Mouse (Mus musculus): ENCODE results near the gene 4930503B20Rik. TPM values are rescaled to one million over a fixed set of nuclear protein-coding genes. Genes with fewer than 3 reads are reported as not detected.

The 4930503B20Rik gene
- not detected for total RNA-seq (2021)
- long read RNA-seq, experiment 1, result 0 reads
- long read RNA-seq, experiment 2, result 0 reads

- intact Hi-C loops (cut with DNase I; ENCODE audit: low total_unique reads), result no loop called here
- no peak for DNase-seq
Observed at GRCm38 (mm10) chr3:146651217-146651616, at the start of gene 4930503B20Rik. Gene 4930503B20Rik, minus strand, starts transcription at chr3:146651317.

DNA sequence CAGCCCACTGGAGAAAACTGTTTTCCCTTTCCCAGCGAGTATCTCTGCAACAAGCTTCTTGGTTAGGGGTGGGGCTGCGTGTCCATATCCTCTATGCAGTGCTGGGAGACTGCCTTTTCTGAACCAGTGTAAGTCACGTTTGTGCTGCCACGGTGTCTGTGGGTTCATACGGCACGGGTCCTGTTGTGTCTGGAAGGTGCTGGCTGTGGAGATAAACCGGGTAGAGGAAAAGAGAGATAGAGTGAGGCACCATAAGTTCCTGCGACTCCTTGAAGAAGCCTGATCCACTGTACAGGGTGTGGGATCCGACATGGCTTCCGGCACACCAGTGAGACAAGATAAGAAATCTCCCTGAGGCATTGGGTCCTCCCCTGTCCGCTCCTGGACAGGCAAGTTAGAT lies 48.9 kb upstream of the 4930503B20Rik start:
- DNase-seq, result no peak
- intact Hi-C loops (cut with DNase I; ENCODE audit: low total_unique reads), result no loop called here

DNA sequence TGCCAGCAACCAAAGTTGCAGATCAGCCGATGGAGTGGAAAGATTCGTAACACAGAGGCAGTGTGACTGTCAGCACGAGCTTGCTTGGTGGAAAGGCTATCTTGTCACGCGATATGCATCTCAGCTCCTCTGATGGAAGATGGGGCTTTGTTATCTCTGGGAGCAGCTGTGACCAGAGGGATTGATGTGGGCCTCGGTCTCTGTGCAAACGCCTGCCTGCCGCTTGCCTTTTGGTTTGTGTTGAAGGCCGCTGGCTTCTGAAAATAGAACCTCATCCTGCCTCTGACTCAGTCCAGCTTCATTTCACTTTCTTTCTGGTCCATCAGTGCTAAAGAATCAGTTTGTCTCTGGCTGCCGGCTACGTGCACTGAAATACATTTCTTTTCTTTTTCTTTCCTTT lies 47.9 kb upstream of the 4930503B20Rik start:
- intact Hi-C loops (cut with DNase I; ENCODE audit: low total_unique reads), result no loop called here
- DNase-seq, result no peak

GRCm38 (mm10) chr3:146692547-146692946 lies 41.4 kb upstream of the 4930503B20Rik start:
- intact Hi-C loops (cut with DNase I; ENCODE audit: low total_unique reads), result no loop called here
- DNase-seq, result no peak

- no peak for DNase-seq
- intact Hi-C loops (cut with DNase I; ENCODE audit: low total_unique reads), result no loop called here
Observed at GRCm38 (mm10) chr3:146687121-146687725, 36.1 kb upstream of the 4930503B20Rik start.

- intact Hi-C loops (cut with DNase I; ENCODE audit: low total_unique reads), result no loop called here
Observed at GRCm38 (mm10) chr3:146686428-146686827, 35.3 kb upstream of the 4930503B20Rik start.

GRCm38 (mm10) chr3:146684811-146685675 lies 33.9 kb upstream of the 4930503B20Rik start, which contains the start of gene Samd13:
Gene Samd13, minus strand, starts transcription at chr3:146685592.
- intact Hi-C loops (cut with DNase I; ENCODE audit: low total_unique reads), result no loop called here
- DNase-seq, result peak; percentile 74

More at GRCm38 (mm10) chr3:146686428-146686827, 35.3 kb upstream of the 4930503B20Rik start:
- DNase-seq, result no peak

DNA sequence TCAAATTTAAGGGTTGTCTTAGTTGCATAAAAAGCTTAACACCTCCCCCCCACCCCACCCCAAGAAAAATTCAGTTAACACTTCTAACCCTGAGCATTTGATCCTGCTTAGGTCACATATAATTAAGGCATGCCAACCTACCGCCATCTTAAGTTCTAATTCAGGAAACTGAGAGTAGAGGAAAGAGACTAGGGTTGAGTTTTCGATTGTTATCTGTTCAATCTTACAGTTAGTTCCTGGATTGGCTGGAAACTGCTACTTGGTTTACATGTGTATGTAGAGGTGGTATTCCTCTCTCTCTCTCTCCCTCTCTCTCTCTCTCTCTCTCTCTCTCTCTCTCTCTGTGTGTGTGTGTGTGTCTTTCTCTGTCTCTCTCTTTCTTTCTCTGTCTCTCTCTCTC lies 32.0 kb upstream of the 4930503B20Rik start:
- DNase-seq, result no peak
- intact Hi-C loops (cut with DNase I; ENCODE audit: low total_unique reads), result no loop called here

DNA sequence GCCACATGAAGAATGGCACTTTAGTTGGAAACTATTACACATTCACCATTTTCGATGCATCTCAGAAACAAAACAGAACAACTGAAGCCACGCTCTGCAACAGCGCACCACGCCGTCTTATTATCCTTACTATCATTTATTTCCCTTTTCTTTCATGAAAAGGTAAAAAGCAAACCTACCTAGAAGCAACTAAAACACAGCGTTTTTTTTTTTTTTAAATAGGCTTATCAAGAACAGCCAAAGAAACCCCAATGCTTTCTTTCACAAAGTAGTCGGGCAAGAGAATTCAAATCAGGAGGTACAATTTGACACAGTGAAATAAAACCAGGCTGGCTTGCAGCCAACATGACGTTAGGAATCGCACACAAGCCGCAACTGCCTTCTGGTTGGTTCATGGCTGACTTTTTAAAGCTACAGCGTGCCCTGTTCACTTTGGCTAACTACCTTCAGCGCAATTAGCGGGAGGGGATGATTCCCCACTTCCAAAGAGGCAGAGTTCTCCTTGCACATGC lies 31.1 kb upstream of the 4930503B20Rik start:
- intact Hi-C loops (cut with DNase I; ENCODE audit: low total_unique reads), result no loop called here
- peak; percentile 59 for DNase-seq

DNA sequence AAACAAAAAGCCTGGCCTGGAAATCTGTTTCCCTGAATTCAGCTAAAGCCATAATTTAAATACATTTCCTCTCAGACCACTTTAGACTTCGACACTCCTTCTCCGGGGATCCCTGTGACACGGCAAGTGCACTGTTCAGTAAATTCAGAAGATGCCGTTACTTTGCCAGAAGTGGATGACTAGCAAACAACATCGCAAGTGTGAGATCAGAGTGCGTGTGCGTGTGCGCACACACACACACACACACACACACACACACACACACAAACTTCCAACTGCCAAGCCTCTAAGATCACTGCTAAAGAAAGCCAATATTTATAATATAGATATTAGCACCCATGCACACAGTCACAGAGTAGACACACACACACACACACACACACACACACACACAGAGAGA lies 30.6 kb upstream of the 4930503B20Rik start:
- intact Hi-C loops (cut with DNase I; ENCODE audit: low total_unique reads), result no loop called here
- DNase-seq, result no peak

DNA sequence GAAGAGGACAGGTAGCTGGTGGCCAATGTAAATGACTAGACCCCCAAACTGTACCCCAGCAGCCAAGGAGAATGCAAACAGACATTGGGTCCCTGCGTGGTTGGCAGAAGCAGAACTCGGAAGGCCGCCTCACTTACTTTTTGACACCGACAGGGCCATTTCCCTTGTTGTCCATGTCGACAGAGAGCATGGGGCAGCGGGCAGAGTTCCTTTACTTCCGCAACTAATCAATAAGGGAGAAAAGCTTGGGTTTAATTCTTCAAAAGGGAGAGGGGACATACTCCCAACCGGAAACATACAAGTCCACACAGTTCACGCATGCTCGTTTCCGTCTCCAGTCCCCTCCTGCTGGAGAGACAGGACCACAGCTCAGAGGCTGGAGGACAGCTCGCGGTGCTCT lies 29.5 kb upstream of the 4930503B20Rik start:
- intact Hi-C loops (cut with DNase I; ENCODE audit: low total_unique reads), result no loop called here

DNA sequence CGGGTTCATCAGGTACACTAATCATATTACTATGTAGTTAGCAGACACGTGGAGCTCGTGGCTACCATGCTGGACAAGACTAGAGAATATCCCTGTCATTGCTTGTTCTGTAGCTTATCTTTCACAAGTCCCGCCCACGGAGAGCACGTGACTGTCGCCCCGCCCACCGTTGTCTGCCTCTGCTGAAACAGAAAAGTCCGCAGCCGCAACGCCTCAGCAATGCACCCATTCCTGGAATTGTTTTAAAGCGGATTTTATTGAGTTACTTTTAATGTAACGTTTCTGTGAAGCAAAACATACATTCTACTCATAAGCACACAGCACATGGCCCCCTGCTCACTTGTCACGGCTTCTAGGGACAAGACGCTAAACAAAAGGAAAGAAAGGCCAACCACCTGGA lies 28.5 kb upstream of the 4930503B20Rik start:
- intact Hi-C loops (cut with DNase I; ENCODE audit: low total_unique reads), result no loop called here
- DNase-seq, result no peak

More for the DNA sequence above, 29.5 kb upstream of the 4930503B20Rik start:
- no peak for DNase-seq

GRCm38 (mm10) chr3:146676193-146676592 lies 25.1 kb upstream of the 4930503B20Rik start:
- no peak for DNase-seq
- intact Hi-C loops (cut with DNase I; ENCODE audit: low total_unique reads), result no loop called here

DNA sequence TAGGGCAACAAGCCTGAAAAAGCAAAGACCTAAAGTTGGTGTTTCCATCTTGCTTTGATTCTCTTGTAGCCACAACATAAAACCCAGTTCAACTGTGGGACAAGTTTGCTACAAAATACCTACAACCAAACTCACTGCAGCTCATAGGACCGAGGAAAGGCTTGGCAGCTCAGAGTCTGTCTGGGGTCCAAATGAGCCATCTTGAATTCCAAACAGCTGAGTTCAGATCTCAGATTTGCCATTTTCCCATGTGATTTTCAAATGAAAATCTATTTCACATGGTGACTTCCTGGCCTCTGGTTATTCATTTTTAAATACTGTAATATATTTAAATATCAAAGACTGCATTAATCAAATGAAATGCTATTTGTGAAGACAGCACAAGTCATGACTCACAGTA lies 24.0 kb upstream of the 4930503B20Rik start:
- intact Hi-C loops (cut with DNase I; ENCODE audit: low total_unique reads), result no loop called here
- no peak for DNase-seq

DNA sequence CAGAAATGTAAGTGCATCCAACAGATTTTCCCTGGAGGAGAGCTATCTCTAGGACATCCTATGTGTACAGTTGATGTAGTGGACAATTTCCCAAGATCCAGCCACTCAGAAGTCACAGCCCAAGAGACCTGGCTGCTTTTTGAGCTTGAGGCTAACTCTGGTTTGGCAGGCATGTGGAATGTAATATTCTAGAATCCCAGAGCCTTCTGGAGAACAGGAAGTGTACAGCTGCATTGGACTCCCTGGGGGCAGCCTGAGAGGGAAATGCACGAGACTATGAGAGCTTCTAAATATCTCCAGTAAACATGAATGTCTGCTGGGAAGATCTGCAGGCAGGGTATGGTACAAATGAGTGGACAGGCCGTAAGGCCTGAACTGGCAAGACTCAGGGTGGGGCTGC lies 20.0 kb upstream of the 4930503B20Rik start:
- peak; percentile 48 for DNase-seq
- intact Hi-C loops (cut with DNase I; ENCODE audit: low total_unique reads), result no loop called here

- no peak for DNase-seq
- intact Hi-C loops (cut with DNase I; ENCODE audit: low total_unique reads), result no loop called here
Observed at GRCm38 (mm10) chr3:146661907-146662306, 10.8 kb upstream of the 4930503B20Rik start.

GRCm38 (mm10) chr3:146661001-146661400 lies 9.9 kb upstream of the 4930503B20Rik start:
- no peak for DNase-seq
- intact Hi-C loops (cut with DNase I; ENCODE audit: low total_unique reads), result no loop called here

DNA sequence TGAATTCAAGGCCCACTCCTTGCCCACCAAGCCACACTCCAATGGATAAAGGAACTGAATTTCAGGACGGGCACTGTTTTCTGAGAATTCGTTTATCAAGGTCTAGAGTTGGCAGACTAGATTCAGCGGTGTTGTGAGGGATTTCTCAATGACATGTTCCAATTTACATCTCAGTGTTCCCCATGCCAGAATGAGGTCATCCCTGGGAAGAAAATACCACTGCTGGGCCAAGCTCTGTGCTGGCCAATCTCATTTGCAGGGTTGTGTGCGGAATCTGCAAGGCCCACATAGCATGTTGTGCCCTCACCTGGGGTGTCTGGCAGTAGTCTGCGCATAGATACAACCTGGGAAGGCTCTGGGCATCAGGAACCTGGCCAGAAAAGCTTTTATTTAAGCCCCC lies 8.2 kb upstream of the 4930503B20Rik start:
- DNase-seq, result no peak
- intact Hi-C loops (cut with DNase I; ENCODE audit: low total_unique reads), result no loop called here

DNA sequence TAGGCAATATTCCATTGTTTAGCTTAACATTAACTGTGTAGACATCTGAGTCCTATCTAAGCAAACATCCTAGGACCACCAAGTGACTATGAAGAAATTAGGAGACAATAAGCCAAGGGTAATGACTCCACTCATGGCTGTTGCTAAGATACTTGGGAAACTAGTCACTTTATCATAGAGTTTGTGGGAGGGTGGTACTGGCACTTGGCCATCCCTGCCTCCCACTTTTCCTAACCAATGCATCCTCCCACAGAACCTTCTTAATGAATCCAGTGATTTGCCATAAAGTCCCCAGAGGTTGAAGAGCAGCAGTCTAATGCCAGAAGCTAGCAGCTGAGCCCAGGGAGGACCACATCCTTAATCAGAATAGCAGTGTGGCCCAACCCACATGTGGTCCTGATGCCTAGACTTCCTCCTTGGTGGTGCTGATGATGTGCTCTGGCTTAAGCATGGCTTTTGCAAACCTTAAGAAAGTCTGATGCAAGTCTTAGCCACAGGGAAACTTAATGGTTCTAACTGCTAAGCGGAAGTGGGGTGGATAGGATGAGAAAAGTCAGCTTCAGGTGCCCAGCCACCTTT lies 7.0 kb upstream of the 4930503B20Rik start:
- no peak for DNase-seq
- intact Hi-C loops (cut with DNase I; ENCODE audit: low total_unique reads), result no loop called here

- DNase-seq, result no peak
- intact Hi-C loops (cut with DNase I; ENCODE audit: low total_unique reads), result no loop called here
Observed at GRCm38 (mm10) chr3:146657433-146657832, 6.3 kb upstream of the 4930503B20Rik start.
